Mouse (Mus musculus) intestine, postnatal 0 days (tissue): ENCODE measurements around the gene Slc17a6. TPM values are rescaled to one million over a fixed set of nuclear protein-coding genes. Genes with fewer than 3 reads are reported as not detected.

Source experiments
- ATAC-seq: fragments of 200-750 bp; cut with Nextera tagmentation; 2 replicates; pipeline ENCODE4 v1.8.0; 2017; ENCODE audit warnings: mild to moderate bottlenecking, moderate TSS enrichment, moderate library complexity
- H3K27ac ChIP-seq: fragments of 300-500 bp; sonication (generic); 2 replicates; pipeline ENCODE4 v1.5.1; 2014; ENCODE audit warnings: mild to moderate bottlenecking, low read depth, low read length, moderate library complexity
- H3K27me3 ChIP-seq: fragments of 300-500 bp; sonication (generic); replicated peaks from 2 replicates; pipeline ENCODE4 v1.6.1; 2014; ENCODE audit warnings: low read length, mixed read lengths; ENCODE audit not compliant: control insufficient read depth, insufficient read depth
- H3K36me3 ChIP-seq: fragments of 300-500 bp; sonication (generic); 2 replicates; pipeline ENCODE4 v1.6.1; 2014; ENCODE audit warnings: mild to moderate bottlenecking, moderate library complexity; ENCODE audit not compliant: control insufficient read depth, insufficient read depth
- H3K4me1 ChIP-seq: fragments of 300-500 bp; sonication (generic); replicated peaks from 2 replicates; pipeline ENCODE4 v1.6.1; 2014; ENCODE audit warnings: antibody characterized with exemption, low read length, mixed read lengths; ENCODE audit not compliant: control insufficient read depth, insufficient read depth
- H3K4me2 ChIP-seq: fragments of 300-500 bp; sonication (generic); replicated peaks from 2 replicates; pipeline ENCODE4 v1.6.1; 2014; ENCODE audit warnings: low read depth, mild to moderate bottlenecking, moderate library complexity
- H3K4me3 ChIP-seq: fragments of 300-500 bp; sonication (generic); 2 replicates; pipeline ENCODE4 v1.5.1; 2014; ENCODE audit warnings: low read depth, low read length
- H3K9ac ChIP-seq: fragments of 300-500 bp; sonication (generic); 2 replicates; pipeline ENCODE4 v1.6.1; 2014; ENCODE audit warnings: mild to moderate bottlenecking, low read depth, low read length
- H3K9me3 ChIP-seq: fragments of 300-500 bp; sonication (generic); 2 replicates; pipeline ENCODE4 v1.6.1; 2016; ENCODE audit warnings: mixed run types; ENCODE audit not compliant: control insufficient read depth
- CTCF ChIP-seq: sonication (generic); IDR thresholded peaks from 2 replicates; pipeline ENCODE4 v1.5.1; 2016; ENCODE audit warnings: low read depth, mild to moderate bottlenecking, control low read depth, antibody characterized with exemption, moderate library complexity
- WGBS: fragments of 180-500 bp; shearing (Covaris S2); extraction: QIAGEN DNeasy Blood & Tissue Kit; methylation state at CpG from one replicate; pipeline ENCODE4 v1.1.7; 2014; 5-methylcytosine and 5-hydroxymethylcytosine counted together
- polyA plus RNA-seq: library from polyadenylated mRNA; unstranded; fragments of >200 nt; fragmentation: Nextera tagmentation; extraction: Ambion mirVana; gene quantifications from 2 replicates; pipeline ENCODE4 v1.2.1, GENCODE M21; 2015

Gene Slc17a6
- polyA plus RNA-seq, 1 experiment from 2014 or later, result 0.07 TPM

- 5% methylated on average over 18 of the region's 18 CpGs for WGBS
- no peaks in the 10 kb centered on the region for H3K36me3 ChIP-seq
- H3K9ac ChIP-seq, result no peak overlapping the region
- H3K27ac ChIP-seq, result no peak overlapping the region
- H3K4me1 ChIP-seq, result no peaks in the 10 kb centered on the region
- TF ChIP-seq CTCF, result no peak
- H3K27me3 ChIP-seq, result peaks cover 52% of the 10 kb centered on the region
- H3K4me3 ChIP-seq, result no peak overlapping the region
- no peak overlapping the region for H3K4me2 ChIP-seq
- no peak for ATAC-seq
- H3K9me3 ChIP-seq, result no peaks in the 10 kb centered on the region
Observed at GRCm38 (mm10) chr7:51622196-51622595, 390 bp downstream of the Slc17a6 start.

- Histone ChIP-seq H3K4me1 (no peaks in the 10 kb centered on the region), H3K27ac (no peak overlapping the region), H3K27me3 (peaks cover 57% of the 10 kb centered on the region), H3K4me3 (no peak overlapping the region), H3K9me3 (no peaks in the 10 kb centered on the region), H3K9ac (no peak overlapping the region), H3K36me3 (no peaks in the 10 kb centered on the region), H3K4me2 (no peak overlapping the region)
- no peak for TF ChIP-seq CTCF
- no peak for ATAC-seq
- 11% methylated on average over 5 of the region's 5 CpGs for WGBS
Observed at GRCm38 (mm10) chr7:51622666-51623065, 860 bp downstream of the Slc17a6 start.

- no peaks in the 10 kb centered on the region for H3K36me3 ChIP-seq
- no peak overlapping the region for H3K4me3 ChIP-seq
- 6% methylated on average over 4 of the region's 4 CpGs for WGBS
- no peaks in the 10 kb centered on the region for H3K4me1 ChIP-seq
- no peak overlapping the region for H3K9ac ChIP-seq
- peaks cover 64% of the 10 kb centered on the region for H3K27me3 ChIP-seq
- ATAC-seq, result no peak
- no peak for TF ChIP-seq CTCF
- no peak overlapping the region for H3K27ac ChIP-seq
- H3K9me3 ChIP-seq, result no peaks in the 10 kb centered on the region
- H3K4me2 ChIP-seq, result no peak overlapping the region
Observed at GRCm38 (mm10) chr7:51624336-51624897, 2.6 kb downstream of the Slc17a6 start.

DNA sequence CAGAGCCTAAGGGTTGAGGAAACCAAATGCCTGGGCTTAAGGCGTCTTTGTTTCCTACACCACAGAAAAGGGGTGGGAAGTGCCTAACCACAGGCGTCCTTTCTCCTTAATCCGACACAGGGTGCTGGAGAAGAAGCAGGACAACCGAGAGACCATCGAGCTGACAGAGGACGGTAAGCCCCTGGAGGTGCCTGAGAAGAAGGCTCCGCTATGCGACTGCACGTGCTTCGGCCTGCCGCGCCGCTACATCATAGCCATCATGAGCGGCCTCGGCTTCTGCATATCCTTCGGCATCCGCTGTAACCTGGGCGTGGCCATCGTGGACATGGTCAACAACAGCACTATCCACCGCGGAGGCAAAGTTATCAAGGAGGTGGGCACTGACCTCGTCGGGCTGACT, 3.4 kb downstream of the Slc17a6 start:
- Histone ChIP-seq H3K27me3 (peaks cover 64% of the 10 kb centered on the region), H3K36me3 (no peaks in the 10 kb centered on the region), H3K4me1 (no peaks in the 10 kb centered on the region), H3K4me3 (no peak overlapping the region), H3K9ac (no peak overlapping the region), H3K27ac (no peak overlapping the region), H3K9me3 (no peaks in the 10 kb centered on the region), H3K4me2 (no peak overlapping the region)
- no peak for TF ChIP-seq CTCF
- under 1% methylated on average over 23 of the region's 23 CpGs for WGBS
- no peak for ATAC-seq

DNA sequence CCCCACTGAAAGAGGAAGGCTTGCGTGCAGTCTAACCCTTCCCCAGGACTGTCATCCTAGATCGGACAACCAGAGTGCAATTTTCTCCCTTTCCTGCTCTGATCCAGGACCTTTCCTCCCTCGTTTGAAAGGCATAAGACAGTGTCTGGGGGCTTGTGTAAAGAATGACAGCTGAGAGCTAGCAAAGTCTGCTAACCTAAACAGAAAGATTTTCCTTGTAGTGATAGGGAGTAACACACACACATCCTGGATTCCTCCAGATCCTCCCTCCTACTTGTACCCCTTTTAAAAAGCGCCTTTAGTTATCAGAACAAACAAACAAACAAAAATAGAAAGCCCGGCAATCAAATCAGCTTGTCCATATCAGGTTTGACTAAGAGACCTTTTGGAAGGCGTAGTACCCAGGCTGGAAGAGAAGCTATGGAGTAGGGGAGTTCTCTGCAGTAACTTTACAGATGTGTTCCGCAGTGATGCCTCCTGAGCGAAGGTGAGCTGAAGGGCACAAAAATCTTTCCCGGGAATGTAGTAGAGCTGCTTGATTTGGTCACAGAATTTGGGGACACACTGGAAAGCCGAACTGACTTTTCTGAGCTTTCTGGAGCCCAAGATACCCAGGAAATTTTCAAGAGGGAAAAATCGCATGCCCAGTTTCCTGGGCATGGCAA, 3.9 kb downstream of the Slc17a6 start:
- Histone ChIP-seq H3K9ac (no peak overlapping the region), H3K4me1 (no peaks in the 10 kb centered on the region), H3K9me3 (no peaks in the 10 kb centered on the region), H3K36me3 (no peaks in the 10 kb centered on the region), H3K4me3 (no peak overlapping the region), H3K27me3 (peaks cover 64% of the 10 kb centered on the region), H3K4me2 (no peak overlapping the region), H3K27ac (no peak overlapping the region)
- 3% methylated on average over 11 of the region's 11 CpGs for WGBS
- TF ChIP-seq CTCF, result no peak
- ATAC-seq, result no peak

DNA sequence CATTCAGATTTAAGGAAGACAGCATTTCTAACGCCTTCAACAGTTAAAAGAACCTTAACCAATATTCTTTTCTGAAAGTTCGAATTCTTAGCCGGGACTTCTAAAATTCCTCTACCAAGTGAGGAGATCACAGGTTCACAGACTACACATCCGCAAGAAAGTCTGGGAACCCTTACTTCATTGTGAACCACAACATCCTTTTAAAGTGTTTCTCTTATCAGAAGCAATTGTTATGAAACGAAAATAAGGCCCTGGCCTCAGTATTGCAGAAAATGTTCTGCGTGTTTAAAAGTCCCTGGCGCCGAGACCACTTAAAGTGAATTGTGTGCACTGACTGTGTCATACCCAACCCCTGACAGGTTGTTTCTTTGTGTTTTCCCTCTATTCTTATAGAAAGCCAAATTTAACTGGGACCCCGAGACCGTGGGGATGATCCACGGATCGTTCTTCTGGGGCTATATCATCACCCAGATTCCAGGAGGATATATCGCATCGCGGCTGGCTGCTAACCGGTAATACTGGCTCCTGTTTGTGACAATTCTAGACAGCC, 4.7 kb downstream of the Slc17a6 start:
- no peaks in the 10 kb centered on the region for H3K36me3 ChIP-seq
- WGBS, result 2% methylated on average over 16 of the region's 16 CpGs

More for the DNA sequence above, 4.7 kb downstream of the Slc17a6 start:
- no peak for TF ChIP-seq CTCF
- Histone ChIP-seq H3K4me1 (no peaks in the 10 kb centered on the region), H3K4me2 (no peak overlapping the region), H3K9ac (no peak overlapping the region), H3K27ac (no peak overlapping the region), H3K9me3 (no peaks in the 10 kb centered on the region), H3K4me3 (no peak overlapping the region), H3K27me3 (peaks cover 60% of the 10 kb centered on the region)
- ATAC-seq, result no peak
